ENCODE assay signal across 9 mouse cellular contexts in the genomic region with DNA sequence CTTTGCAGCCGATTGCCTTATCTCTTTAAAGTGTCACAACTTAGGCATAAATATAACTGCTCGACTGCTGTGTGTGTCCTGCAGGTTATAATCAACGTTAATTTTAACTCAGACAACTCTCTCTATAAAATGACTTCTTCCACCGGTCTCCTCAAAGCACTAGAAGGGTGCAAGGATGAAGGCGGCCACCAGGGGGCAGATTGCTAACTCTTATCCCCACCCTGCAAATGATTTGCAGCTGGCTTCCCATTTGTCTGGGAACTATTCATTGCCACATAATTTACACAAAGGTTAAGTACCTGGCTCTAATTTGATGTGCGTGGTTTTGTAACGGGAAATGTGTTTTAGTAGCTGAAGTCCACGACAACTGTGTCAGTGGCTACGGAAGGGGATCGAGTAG.
DNase-seq lines count a peak whose midpoint lies in the region; ATAC-seq and TF ChIP-seq lines count a peak whose summit lies in the region.
"Had no signal": no experiment of that assay in that cellular context is flagged by ENCODE, and none has a peak within 500 bp of the region (broad histone marks: within the 10 kb centered on the region; RNA-seq: fewer than 3 reads in every experiment).

No protein-coding gene starts in this region.

- H3K27me3 ChIP-seq in midbrain, embryonic 14.5 days (ENCODE audit: control insufficient read depth, insufficient read depth, low read length) = no peaks in the 10 kb centered on the region
- H3K27me3 ChIP-seq in midbrain, embryonic 16.5 days (ENCODE audit: control insufficient read depth, insufficient read depth, low read depth, low read length) = no peaks in the 10 kb centered on the region
- H3K27me3 ChIP-seq in liver, embryonic 11.5 days (replicated peaks; ENCODE audit: control insufficient read depth, insufficient read depth, low read length) = no peaks in the 10 kb centered on the region
- H3K27me3 ChIP-seq: heart, embryonic 15.5 days had no signal

- no peak for TF ChIP-seq POLR2A in bone marrow macrophage, adult 2 months (IDR thresholded peaks at IDR 0.05; ENCODE audit: borderline replicate concordance, low read depth, low read length)

- H3K4me1 ChIP-seq in midbrain, embryonic 14.5 days (ENCODE audit: control insufficient read depth, insufficient read depth, low read length) = no peaks in the 10 kb centered on the region
- no peaks in the 10 kb centered on the region for H3K4me1 ChIP-seq in midbrain, embryonic 16.5 days (ENCODE audit: control insufficient read depth, insufficient read depth, low read length)
- H3K4me1 ChIP-seq in bone marrow macrophage, adult 2 months (ENCODE audit: control insufficient read depth, insufficient read depth, low read length) = no peaks in the 10 kb centered on the region
- H3K4me1 ChIP-seq in liver, embryonic 11.5 days (replicated peaks; ENCODE audit: control insufficient read depth, insufficient read depth, low read length) = no peaks in the 10 kb centered on the region
- H3K4me1 ChIP-seq: heart, embryonic 15.5 days had no signal

- no peak overlapping the region for H3K4me2 ChIP-seq in midbrain, embryonic 14.5 days (ENCODE audit: low read length)
- no peak overlapping the region for H3K4me2 ChIP-seq in midbrain, embryonic 16.5 days (ENCODE audit: low read length)
- H3K4me2 ChIP-seq in liver, embryonic 11.5 days = no peak overlapping the region
- H3K4me2 ChIP-seq: heart, embryonic 15.5 days had no signal

- no peak for ATAC-seq in midbrain, embryonic 14.5 days (ENCODE audit: low FRiP score, low TSS enrichment)
- no peak for ATAC-seq in midbrain, embryonic 16.5 days
- no peak for ATAC-seq in liver, embryonic 11.5 days (replicated peaks; ENCODE audit: low FRiP score)

- peak; percentile 77 for DNase-seq in midbrain, embryonic 14.5 days
- peak; percentile 29 to 94 for DNase-seq in frontal cortex, adult 2 months (ENCODE audit: extremely low spot score in 1 of 2, low spot score in 1 of 2)
- peak; percentile 91 for DNase-seq in kidney, postnatal 10 days
- peak; percentile 64 for DNase-seq in liver, embryonic 11.5 days (ENCODE audit: low spot score)
- peak; percentile 65 for DNase-seq in right cerebral cortex, postnatal 25 days
- DNase-seq in urinary bladder, postnatal 25 days (ENCODE audit: low spot score) = peak; percentile 73

- H3K9ac ChIP-seq in midbrain, embryonic 14.5 days (replicated peaks; ENCODE audit: low read length) = no peak overlapping the region
- no peak overlapping the region for H3K9ac ChIP-seq in midbrain, embryonic 16.5 days (ENCODE audit: low read depth, low read length)
- no peak overlapping the region for H3K9ac ChIP-seq in liver, embryonic 11.5 days (ENCODE audit: low read depth, low read length)
- H3K9ac ChIP-seq: heart, embryonic 15.5 days had no signal

- no peak overlapping the region for H3K27ac ChIP-seq in midbrain, embryonic 14.5 days (replicated peaks; ENCODE audit: low read depth, low read length)
- no peak overlapping the region for H3K27ac ChIP-seq in midbrain, embryonic 16.5 days (ENCODE audit: low read length)
- no peak overlapping the region for H3K27ac ChIP-seq in bone marrow macrophage, adult 2 months (ENCODE audit: insufficient read depth, low read depth, low read length)
- H3K27ac ChIP-seq in liver, embryonic 11.5 days (ENCODE audit: low read depth, low read length) = no peak overlapping the region
- H3K27ac ChIP-seq: heart, embryonic 15.5 days had no signal

- 69% methylated on average over 10 of the region's 10 CpGs for WGBS in midbrain, embryonic 14.5 days
- WGBS in midbrain, embryonic 16.5 days = 63% methylated on average over 10 of the region's 10 CpGs
- WGBS in liver, embryonic 11.5 days = 60% methylated on average over 10 of the region's 10 CpGs

- no peak overlapping the region for H3K4me3 ChIP-seq in midbrain, embryonic 14.5 days (replicated peaks; ENCODE audit: low read depth, low read length)
- no peak overlapping the region for H3K4me3 ChIP-seq in midbrain, embryonic 16.5 days (ENCODE audit: low read depth, low read length)
- H3K4me3 ChIP-seq in bone marrow macrophage, adult 2 months (ENCODE audit: insufficient read depth, low read length) = no peak overlapping the region
- no peak overlapping the region for H3K4me3 ChIP-seq in liver, embryonic 11.5 days (ENCODE audit: low read depth, low read length)
- H3K4me3 ChIP-seq: heart, embryonic 15.5 days had no signal

- no peaks in the 10 kb centered on the region for H3K9me3 ChIP-seq in midbrain, embryonic 14.5 days (ENCODE audit: control insufficient read depth, low read length)
- no peaks in the 10 kb centered on the region for H3K9me3 ChIP-seq in midbrain, embryonic 16.5 days (replicated peaks; ENCODE audit: control insufficient read depth, low read length, poor library complexity, severe bottlenecking)
- 0 out of 2 replicates have a peak, but pooled peaks cover 4% of the 10 kb centered on the region for H3K9me3 ChIP-seq in liver, embryonic 11.5 days (ENCODE audit: control insufficient read depth, low read length)
- H3K9me3 ChIP-seq: heart, embryonic 15.5 days had no signal

- peak; percentile 36; the same call in 1 of the 2 replicates for TF ChIP-seq CTCF in bone marrow macrophage, adult 2 months (IDR thresholded peaks at IDR 0.05; ENCODE audit: low read depth, low read length)

- no peaks in the 10 kb centered on the region for H3K36me3 ChIP-seq in midbrain, embryonic 14.5 days (ENCODE audit: control insufficient read depth, insufficient read depth, low read length)
- H3K36me3 ChIP-seq in midbrain, embryonic 16.5 days (ENCODE audit: control insufficient read depth, insufficient read depth, low read length) = no peaks in the 10 kb centered on the region
- no peaks in the 10 kb centered on the region for H3K36me3 ChIP-seq in liver, embryonic 11.5 days (ENCODE audit: control insufficient read depth, insufficient read depth, low read length)
- H3K36me3 ChIP-seq: heart, embryonic 15.5 days had no signal
